20 mouse cellular contexts compared by ENCODE assay signal in the genomic region with DNA sequence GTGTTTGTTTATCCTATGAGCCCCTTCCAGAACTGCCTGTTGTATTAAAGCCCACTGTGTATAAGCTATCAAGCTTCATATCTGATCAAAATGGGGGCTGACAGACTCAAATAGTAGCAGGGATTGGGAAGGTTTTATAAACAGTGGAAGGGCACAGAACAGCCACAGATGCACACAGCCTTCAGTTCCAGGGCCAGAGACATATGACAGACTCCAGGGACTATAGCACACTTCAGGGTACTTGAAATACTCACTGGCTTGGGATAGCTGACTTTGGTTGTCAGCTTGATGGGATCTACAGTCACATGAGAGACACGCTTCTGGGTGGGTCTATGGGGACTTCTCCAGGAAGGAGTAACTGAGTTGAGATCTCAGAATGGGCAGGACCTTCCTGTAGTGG.
"Had no signal": no experiment of that assay in that cellular context is flagged by ENCODE, and none has a peak within 500 bp of the region (broad histone marks: within the 10 kb centered on the region; RNA-seq: fewer than 3 reads in every experiment).

No protein-coding gene starts in this region.

- H3K36me3 ChIP-seq: liver, embryonic 12.5 days; midbrain, embryonic 10.5 days; midbrain, embryonic 12.5 days; neural tube, embryonic 13.5 days; neural tube, embryonic 15.5 days had no signal

- ATAC-seq: liver, embryonic 12.5 days; midbrain, embryonic 16.5 days had no signal

- H3K9ac ChIP-seq: liver, embryonic 12.5 days; liver, embryonic 14.5 days; midbrain, embryonic 12.5 days; neural tube, embryonic 13.5 days; neural tube, embryonic 15.5 days had no signal

- H3K27me3 ChIP-seq: liver, embryonic 12.5 days; midbrain, embryonic 12.5 days; neural tube, embryonic 13.5 days; neural tube, embryonic 15.5 days had no signal

- H3K4me3 ChIP-seq: liver, embryonic 12.5 days; midbrain, embryonic 10.5 days; midbrain, embryonic 12.5 days; myocyte; neural tube, embryonic 13.5 days; neural tube, embryonic 15.5 days had no signal

- DNase-seq: lung, adult 18-20 months; lung, postnatal 14 days; lung, postnatal 4 days; midbrain, embryonic 14.5 days; retina, postnatal 1 day; right cerebral cortex, adult 18-20 months; right cerebral cortex, postnatal 25 days; right cerebral cortex, postnatal 4 days; spleen, adult 18-20 months; thymus, adult 18-20 months; thymus, postnatal 14 days; thymus, postnatal 36 days had no signal

- H3K4me2 ChIP-seq: liver, embryonic 12.5 days; midbrain, embryonic 12.5 days; neural tube, embryonic 13.5 days; neural tube, embryonic 15.5 days had no signal

- H3K9me3 ChIP-seq: midbrain, embryonic 10.5 days; midbrain, embryonic 12.5 days; neural tube, embryonic 13.5 days; neural tube, embryonic 15.5 days had no signal

- H3K27ac ChIP-seq: liver, embryonic 12.5 days; liver, embryonic 14.5 days; midbrain, embryonic 10.5 days; midbrain, embryonic 12.5 days; neural tube, embryonic 13.5 days; neural tube, embryonic 15.5 days had no signal

- H3K4me1 ChIP-seq: liver, embryonic 12.5 days; midbrain, embryonic 12.5 days; neural tube, embryonic 13.5 days; neural tube, embryonic 15.5 days had no signal
